Mouse (Mus musculus) left cerebral cortex, postnatal 4 days (tissue): Measurements from ENCODE around the gene Dnajc25. TPM values are rescaled to one million over a fixed set of nuclear protein-coding genes. Genes with fewer than 3 reads are reported as not detected.

Experiments used
- DNase-seq: peaks from one replicate; pipeline ENCODE4 v3.0.0-alpha.2; 2022
- intact Hi-C: fragments of 180-260 bp; cut with DNase I; formaldehyde crosslinking; loops from one replicate; pipeline ENCODE4 v1.15.1; 2025
- total RNA-seq, 2 experiments: library from RNA; stranded (reverse); gene quantifications; 2 replicates each; pipeline ENCODE4 v1.2.3; 2021

The Dnajc25 gene
- 1 to 10 TPM; 8.4 to 8.8 TPM for total RNA-seq

DNA sequence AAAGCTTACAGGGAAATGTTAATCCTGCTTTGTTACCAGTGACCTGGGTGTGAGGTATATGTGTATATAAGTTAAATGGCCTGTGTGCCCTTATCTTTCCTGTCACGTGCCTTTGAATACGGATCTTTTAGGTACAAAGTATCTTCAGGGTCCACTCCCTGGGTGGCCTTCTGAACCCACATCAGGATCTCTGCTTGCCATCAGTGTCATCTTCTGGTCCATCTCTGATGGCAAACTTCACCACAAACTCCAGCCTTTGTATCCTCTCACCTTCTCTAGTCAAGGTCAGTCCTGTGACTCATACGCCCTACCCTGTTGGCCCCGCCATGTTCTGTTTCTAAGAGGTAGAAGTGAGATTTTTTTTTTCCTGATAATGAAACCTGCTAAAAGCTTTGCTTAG is at the start of gene Dnajc25:
Dnajc25 (plus strand) TSS at position 301 of the 400 bp plus-strand sequence.
- DNase-seq: no peak
- intact Hi-C loops: loop anchor here (5.0 kb wide), 1 partner anchor 727 kb away; no protein-coding TSS in a partner anchor

DNA sequence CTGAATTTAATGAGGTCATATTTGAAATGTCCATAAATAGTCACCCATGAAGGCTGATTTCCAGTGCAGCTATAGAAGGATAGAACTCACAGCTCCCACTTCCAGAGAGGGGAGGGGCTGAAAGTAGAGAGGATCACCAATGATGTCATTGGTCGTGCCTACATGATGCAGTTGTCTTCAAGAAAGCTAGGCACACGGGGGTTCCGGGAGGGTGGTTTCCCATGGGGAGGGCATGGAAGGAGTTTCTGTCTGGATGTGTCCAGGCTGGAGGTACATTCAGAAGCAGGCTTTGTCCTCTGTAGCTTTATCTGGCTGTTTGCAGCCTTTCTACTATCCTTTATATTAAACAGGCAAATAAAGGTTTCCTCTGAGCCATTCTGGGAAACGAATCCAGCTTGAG is 46.5 kb upstream of the Dnajc25 start:
- DNase-seq: no peak
- intact Hi-C loops: no loop called here

DNA sequence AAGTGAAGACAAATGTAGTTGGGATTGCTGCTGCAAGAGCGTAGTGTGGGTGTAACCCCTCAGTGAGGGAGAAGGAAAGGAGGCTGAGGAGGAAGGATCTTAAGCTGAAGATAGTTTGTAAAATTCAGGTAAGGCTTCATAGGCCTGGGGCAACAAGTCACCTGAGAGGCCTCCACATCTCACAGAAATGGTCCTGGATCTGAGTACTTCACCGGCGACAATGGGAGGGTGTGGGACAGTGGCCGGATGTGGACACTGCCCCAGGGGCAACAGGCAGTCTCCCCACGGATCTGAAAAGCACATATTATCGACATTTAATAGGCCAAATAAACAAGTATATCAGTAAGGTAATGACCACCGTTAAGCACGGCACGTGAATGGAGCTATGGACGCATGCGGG is 42.2 kb upstream of the Dnajc25 start:
- intact Hi-C loops: no loop called here
- no peak for DNase-seq

DNA sequence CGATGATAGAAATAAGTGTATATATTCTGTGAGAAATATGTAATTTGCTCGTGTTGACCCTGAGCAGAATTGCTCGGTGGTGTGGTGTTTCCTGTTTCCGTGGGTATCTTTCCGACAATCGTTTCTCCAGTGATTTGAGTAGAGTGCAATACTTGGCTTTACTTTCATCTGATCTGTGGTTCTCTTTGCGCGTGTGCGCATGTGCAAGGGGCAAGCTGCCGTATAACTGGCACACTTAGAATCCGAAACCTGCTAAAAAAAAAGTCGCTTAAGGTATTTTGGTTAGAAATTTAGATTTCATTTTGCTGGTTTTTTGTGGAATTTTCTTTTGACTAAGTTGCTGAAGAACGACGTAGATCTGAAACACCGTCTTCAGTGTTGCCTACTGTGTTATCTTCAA is 33.1 kb upstream of the Dnajc25 start:
- intact Hi-C loops: no loop called here
- no peak for DNase-seq

DNA sequence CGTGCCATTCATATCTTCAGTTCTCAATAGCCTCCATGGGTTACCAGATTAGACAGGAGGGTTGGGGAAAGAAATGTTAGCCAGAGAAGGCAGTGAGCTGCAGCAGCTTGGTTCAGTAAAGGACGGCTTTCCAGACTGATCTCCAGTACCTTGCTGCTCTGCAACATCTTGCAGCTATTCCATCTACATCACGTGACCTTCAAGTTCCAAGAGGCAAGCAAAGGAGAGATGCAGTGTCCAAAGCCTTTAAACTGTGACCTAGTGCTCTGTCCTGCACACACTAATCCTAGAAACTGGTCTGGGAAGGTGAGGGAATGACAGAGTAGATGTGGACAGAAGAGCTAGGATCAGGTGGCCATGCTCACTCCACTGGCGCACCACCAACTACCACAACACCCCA is 31.6 kb upstream of the Dnajc25 start:
- no peak for DNase-seq
- intact Hi-C loops: no loop called here

DNA sequence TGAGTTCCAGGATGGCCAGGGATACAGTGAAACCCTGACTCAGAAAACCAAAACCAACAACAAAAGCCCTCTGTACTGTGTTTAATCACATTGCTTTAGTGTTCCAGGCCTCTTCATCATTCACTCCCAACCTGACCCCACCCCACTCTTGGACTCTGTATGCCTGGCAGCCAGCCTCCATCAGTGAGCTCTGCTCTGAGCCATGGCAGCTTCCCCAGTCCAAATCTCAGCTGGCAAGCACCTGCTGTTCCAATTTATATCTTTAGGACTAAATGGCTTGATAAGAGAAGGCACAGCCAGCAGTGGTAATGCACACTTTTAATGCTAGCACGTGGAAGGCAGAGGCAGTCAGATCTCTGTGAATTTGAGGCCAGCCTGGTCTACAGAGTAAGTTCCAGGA is 29.7 kb upstream of the Dnajc25 start:
- intact Hi-C loops: no loop called here
- no peak for DNase-seq

DNA sequence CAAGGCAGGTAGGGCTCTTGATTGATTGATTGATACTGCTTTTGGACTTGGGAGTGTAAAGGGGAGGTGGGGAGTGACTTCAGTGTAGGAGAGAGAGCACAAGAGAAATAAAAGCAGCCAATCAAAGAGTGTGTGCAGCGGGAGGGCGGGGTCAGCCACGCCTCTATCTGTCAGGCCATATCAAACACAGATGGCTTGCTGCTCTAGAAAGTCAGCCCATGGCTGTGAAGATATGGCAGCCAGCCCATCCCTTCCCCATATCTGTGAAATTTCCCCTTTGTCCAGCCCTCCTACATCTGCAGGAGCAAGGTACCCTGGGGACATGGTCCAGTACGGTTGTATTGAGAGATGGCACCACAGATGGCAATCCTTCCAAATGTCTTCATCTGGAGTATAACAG is 24.2 kb upstream of the Dnajc25 start:
- no peak for DNase-seq
- intact Hi-C loops: no loop called here

DNA sequence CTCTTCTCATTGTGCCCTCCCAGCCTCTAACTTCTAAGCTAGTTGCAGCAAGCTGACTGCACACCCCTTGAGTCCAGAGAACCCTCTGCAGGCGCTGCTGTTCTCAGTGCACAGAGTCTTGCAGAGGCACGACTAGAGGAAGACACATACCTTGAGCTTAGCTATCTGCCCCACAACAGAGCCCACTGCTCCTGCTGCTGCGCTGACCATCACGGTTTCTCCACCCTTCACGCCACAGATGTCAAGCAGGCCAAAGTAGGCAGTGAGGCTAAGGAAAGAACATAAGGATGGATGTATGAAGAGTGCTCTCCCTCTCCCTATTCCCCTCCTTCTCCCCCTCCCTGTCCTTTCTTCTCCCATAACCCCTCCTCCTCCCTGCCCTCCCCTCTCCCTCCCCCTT is 19.2 kb upstream of the Dnajc25 start:
- DNase-seq: no peak
- intact Hi-C loops: no loop called here

DNA sequence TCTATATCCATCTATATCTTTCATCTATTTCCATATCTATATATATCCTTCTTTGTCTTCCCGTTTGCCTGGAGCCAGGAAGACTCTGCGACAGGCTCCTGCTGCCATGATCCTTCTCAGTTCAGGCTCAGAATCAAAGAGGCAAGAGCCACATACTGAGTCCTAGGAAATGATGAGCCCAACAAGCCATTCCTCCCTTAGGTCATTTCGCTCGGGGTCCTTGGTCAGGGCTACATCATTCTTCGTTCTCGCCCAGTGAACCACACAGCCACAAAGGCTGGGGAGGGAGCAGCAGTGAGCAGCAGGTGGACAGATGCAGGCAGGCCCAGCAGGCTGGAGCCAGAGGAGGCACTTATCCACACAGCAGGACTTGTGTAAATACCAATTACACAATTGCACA is 13.4 kb upstream of the Dnajc25 start:
- intact Hi-C loops: no loop called here

DNA sequence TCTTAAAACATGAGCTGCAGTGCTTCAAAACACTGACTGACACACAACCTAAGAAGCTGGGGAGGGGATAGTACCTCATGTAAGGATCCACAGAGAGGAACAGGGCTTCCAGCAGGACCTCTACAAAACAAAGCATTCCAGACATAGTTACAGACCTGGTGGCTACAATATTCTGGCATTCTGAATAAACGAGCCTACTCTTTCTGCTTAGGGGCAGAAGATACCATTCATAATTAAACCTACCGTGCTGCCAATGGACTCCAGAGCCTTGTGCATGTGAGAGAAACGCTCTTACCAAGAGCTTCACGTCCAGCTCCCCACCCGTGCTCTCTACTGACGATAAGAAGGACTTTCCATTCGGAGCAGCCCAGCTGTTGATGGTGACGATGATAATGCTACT is 12.1 kb upstream of the Dnajc25 start:
- no peak for DNase-seq
- intact Hi-C loops: no loop called here

More for the DNA sequence above, 13.4 kb upstream of the Dnajc25 start:
- no peak for DNase-seq

DNA sequence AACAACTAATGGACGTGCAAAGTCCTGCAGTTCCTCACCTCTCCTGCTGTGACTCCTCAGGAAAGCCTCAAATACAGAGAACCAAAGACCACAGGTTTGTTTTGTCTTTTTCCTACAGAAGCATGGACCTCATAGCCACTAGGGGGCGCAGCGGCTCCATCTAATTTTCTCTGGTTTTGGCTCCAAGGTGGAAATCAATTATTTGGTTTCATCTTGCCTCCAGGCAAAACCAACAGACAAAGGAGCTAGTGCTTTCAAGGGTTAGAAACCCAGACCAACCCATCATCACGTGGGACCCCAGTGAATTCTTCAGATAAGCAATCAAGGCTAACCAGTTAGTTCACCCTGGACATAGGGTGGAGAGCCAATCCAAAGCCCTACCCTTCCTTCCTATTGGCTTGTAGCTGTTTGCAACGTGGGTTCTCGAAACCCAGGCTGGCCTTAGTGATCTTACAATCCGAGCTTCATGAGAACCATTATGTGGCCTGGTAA is 9.7 kb upstream of the Dnajc25 start:
- intact Hi-C loops: no loop called here

DNA sequence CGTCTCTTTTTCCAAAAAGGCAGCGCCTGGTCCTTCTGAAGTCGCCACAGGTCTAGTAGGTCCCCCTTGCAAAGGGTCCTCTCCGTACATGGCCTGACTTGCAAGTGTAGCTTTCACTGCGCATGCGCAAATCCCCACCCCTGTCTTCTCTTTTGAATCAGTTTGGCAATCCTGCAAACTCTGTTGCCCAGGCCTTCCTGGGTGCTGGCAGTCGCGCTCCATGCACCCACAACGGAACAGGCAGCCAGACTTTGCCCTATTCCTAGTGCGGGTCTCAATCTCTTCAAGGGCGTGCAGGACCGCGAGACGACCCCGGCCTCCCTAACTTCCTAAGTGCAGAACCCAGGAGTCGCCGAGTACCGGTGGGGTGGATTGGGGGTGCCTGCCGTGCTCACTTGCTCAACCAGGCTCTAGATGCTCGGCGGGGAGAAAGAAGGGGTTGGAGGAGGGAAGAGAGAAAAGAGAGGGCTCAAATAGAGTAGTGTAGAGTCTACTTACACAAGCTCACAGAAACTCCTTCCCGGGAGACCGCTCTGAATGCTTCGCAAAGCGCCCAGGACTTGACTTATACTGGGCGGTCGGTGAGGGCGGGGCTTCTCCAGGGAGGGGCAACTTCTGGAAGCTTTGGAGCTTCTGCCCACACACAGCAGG is 8.2 kb upstream of the Dnajc25 start, which contains the start of gene Ptgr1:
Ptgr1 (minus strand) TSS at position 580 of the 651 bp plus-strand sequence.
- peak; percentile 89 for DNase-seq
- intact Hi-C loops: no loop called here

More for the DNA sequence above, 9.7 kb upstream of the Dnajc25 start:
- DNase-seq: peak; percentile 78

DNA sequence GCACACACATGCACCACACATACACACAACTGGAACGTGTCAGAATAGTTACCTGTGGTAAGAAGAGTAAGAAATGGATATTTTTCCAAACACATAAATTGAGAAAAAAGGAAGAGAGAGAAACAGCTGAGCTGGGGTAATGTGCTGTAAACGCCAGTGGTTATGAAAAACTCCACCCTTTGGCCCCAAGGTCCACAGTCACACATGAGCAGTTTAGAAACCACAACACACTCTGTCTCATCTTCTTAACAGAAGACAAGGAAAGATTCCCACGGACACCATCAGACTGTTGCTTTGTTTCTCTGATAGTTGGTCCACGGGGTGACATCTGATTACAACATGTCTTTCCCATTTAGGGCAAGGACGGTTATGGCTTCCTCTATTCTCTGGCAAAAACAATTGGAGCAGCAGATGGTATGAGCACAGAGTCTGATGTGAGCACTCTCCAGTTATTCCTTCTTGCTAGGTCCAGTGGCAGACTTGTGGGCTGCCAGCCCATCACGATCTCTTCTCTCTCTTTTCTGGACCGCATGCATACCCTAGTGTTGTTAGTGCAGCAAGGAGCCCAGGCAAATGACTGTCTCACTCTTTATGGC is 5.5 kb upstream of the Dnajc25 start:
- intact Hi-C loops: no loop called here
- no peak for DNase-seq

DNA sequence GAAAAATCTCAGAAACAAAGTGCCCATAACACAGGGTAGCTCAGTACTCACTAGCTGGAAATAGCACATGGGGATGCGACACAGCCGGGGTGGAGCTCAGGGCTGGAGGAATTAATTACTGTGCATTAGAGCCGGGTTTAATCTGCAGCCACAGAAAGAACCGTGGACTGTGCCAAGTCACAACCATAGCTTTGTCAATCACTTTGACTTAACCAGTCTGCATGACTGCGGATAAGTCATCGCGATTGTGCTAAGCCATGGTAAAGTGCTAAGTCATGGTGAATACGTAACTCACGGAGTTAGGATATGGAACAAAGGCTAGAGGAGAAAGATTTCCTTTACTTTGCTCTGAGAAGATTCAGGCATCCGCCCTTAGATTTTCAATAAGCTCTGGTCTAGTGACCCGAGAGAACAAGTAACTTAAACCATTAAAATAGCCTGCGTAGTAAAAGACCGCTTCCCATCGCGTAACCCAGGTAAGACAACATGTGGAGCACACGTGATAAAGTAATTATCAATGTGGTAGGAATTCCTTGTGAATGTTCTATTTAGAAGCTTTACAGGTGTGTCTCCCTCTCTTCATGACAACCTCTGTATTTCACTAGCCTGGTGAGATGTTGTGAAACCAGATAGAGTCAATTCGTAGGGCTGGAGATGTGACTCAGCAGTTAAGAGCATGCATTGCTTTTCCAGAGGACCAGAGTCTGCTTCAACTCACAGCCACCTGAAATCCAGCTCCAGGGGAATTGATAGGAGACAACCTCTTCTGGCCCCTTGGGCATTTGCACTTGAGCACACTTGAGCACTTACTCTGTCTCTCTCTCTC is 4.0 kb upstream of the Dnajc25 start:
- DNase-seq: no peak
- intact Hi-C loops: no loop called here

DNA sequence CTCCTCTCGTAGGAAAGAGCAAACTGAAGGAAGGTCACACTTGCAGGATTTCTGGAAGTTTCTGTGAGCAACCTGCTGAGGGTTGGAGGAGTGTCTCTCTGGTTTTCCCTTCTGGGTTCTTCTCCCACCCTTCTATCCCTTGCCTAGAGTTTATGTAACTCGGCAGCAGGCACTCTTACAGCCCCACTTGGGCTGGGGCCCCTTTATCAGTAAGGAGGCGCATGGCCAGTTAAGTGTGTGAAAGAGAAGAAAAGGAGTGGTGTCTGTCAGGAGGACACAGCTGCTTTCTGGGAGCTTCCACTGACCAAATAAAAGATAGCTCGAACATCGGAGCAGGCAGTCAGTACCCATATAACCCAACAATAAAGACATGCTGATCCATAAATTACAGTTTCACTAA is 2.7 kb upstream of the Dnajc25 start:
- no peak for DNase-seq
- intact Hi-C loops: no loop called here

DNA sequence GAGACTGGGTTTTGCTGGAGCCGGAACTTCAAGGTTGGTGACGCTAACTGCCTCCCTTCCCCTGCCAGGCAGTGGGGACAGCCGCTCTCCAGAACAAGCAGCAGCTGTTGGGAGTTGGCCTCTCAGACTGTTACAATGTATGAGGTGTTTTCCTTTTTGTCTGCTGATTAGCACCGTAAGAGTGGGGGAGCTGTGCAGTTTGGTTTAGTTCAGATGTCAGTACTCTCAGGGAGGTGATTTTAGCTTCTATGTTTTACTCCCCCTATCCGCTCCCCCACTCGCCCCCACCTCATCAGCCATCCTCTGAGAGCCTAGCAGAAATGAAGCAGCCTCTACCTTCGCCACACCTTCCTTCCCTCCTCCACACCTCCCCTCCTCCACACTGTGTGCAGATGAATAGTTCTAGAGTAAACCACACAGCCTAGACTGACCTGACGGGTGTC is 410 bp downstream of the Dnajc25 start:
- DNase-seq: no peak
- intact Hi-C loops: loop anchor here (5.0 kb wide), 1 partner anchor 728 kb away; no protein-coding TSS in a partner anchor

DNA sequence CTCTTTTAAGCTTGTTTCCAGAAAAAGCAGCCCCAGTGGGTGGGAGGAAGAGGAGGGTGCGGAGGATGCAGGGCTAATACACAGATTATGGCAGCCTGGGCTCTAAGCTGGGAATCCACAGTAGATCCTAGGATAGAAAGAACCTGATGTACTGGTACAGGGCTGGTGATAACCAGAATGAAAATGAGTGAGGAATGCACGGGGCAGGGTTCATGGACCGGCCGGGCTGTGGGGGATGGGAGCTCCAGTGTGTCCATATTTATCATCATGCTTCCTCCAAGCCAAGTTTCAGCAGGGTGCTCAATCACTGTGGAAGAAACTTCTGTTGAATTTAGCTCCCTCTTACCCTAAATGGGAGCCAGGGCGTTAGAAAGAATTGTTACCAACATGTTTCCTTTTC is 2.2 kb downstream of the Dnajc25 start:
- intact Hi-C loops: loop anchor here (5.0 kb wide), 1 partner anchor 730 kb away; no protein-coding TSS in a partner anchor
- DNase-seq: no peak

DNA sequence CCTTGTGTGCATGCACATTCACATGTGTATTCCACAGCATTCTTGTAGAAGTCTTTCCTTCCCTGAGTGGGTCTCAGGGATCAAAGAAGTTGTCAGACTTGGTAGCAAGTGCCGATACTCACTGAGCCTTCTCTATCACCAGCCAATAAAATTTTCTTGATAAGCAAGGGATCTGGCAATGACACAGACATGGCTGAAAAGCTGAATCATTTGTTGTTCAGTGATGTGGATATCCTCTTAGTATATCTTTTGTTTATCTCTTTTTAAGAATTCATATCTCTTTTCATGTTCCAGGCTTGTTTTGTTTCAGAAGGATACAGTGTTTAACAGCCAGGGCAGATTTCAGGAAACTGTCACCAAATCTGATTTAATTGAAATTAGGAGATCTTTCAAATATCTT is 3.8 kb downstream of the Dnajc25 start:
- DNase-seq: no peak
- intact Hi-C loops: loop anchor here (5.0 kb wide), 1 partner anchor 731 kb away; no protein-coding TSS in a partner anchor

DNA sequence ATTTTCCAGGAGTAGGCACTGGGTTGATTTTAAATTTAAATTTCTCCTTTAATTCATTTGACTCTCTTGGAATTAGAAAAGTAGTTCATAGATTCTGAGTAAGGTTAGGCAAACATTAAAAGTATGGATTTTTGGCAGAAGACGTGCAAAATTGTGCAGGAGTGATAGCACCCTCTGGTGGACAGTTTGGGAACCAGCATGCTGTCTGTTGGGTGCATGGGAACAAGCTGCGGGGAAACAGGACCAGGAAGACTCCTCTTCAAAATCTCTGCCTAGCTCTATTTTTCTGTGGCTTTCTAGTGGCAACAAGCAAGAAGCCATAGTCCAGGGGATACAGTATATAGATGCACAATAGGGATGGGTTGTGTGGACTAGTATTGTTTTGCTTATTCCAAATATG is 4.8 kb downstream of the Dnajc25 start:
- peak; percentile 66 for DNase-seq
- intact Hi-C loops: loop anchor here (5.0 kb wide), 1 partner anchor 732 kb away; no protein-coding TSS in a partner anchor

DNA sequence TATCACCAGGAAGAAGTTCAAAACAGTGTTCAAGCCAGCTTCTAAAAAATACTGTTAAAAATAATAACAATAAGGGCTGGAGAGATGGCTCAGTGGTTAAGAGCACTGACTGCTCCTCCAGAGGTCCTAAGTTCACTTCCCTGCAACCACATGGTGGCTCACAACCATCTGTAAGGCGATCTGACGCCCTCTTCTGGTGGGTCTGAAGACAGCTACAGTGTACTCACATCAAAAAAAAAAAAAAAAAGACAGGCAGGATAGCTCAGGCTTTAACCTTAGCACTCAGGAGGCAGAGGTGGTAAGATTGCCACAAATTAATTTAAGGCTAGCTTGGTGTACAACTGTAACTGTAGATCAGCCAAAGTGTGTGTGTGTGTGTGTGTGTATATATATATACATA is 5.8 kb downstream of the Dnajc25 start:
- intact Hi-C loops: no loop called here
- DNase-seq: peak; percentile 10
